Mouse (Mus musculus) neural tube, embryonic 15.5 days (tissue): ENCODE results near the gene Adgrg1. TPM values are rescaled to one million over a fixed set of nuclear protein-coding genes. Genes with fewer than 3 reads are reported as not detected.

Source experiments
- ATAC-seq: fragments of 200-750 bp; cut with Nextera tagmentation; 2 replicates; pipeline ENCODE4 v1.8.0; 2017; ENCODE audit warnings: mild to moderate bottlenecking, moderate TSS enrichment, moderate library complexity; ENCODE audit not compliant: low FRiP score
- H3K27ac ChIP-seq: fragments of 300-500 bp; sonication (generic); replicated peaks from 2 replicates; pipeline ENCODE4 v1.5.1; 2015; ENCODE audit warnings: mild to moderate bottlenecking, inconsistent platforms
- H3K27me3 ChIP-seq: fragments of 300-500 bp; sonication (generic); replicated peaks from 2 replicates; pipeline ENCODE4 v1.6.1; 2015; ENCODE audit warnings: inconsistent platforms
- H3K36me3 ChIP-seq: fragments of 300-500 bp; sonication (generic); 2 replicates; pipeline ENCODE4 v1.6.1; 2015; ENCODE audit warnings: inconsistent platforms
- H3K4me1 ChIP-seq: fragments of 300-500 bp; sonication (generic); 2 replicates; pipeline ENCODE4 v1.6.1; 2015; ENCODE audit warnings: inconsistent platforms
- H3K4me2 ChIP-seq: fragments of 300-500 bp; sonication (generic); 2 replicates; pipeline ENCODE4 v1.6.1; 2015; ENCODE audit warnings: inconsistent platforms, mild to moderate bottlenecking, moderate library complexity
- H3K4me3 ChIP-seq: fragments of 300-500 bp; sonication (generic); replicated peaks from 2 replicates; pipeline ENCODE4 v1.5.1; 2015; ENCODE audit warnings: mild to moderate bottlenecking, inconsistent platforms
- H3K9ac ChIP-seq: fragments of 300-500 bp; sonication (generic); replicated peaks from 2 replicates; pipeline ENCODE4 v1.6.1; 2015; ENCODE audit warnings: mild to moderate bottlenecking, inconsistent platforms
- H3K9me3 ChIP-seq: fragments of 300-500 bp; sonication (generic); replicated peaks from 2 replicates; pipeline ENCODE4 v1.6.1; 2016; ENCODE audit warnings: inconsistent platforms
- WGBS: fragments of 180-500 bp; shearing (Covaris S2); methylation state at CpG from one replicate; pipeline ENCODE4 v1.1.7; 2015; ENCODE audit warnings: mixed read lengths; 5-methylcytosine and 5-hydroxymethylcytosine counted together
- polyA plus RNA-seq: library from polyadenylated mRNA; unstranded; fragments of >200 nt; fragmentation: Nextera tagmentation; extraction: Ambion mirVana; gene quantifications from 2 replicates; pipeline ENCODE4 v1.2.1, GENCODE M21; 2015

Adgrg1 gene
- polyA plus RNA-seq, 1 experiment from 2014 or later = 80.9 TPM

DNA sequence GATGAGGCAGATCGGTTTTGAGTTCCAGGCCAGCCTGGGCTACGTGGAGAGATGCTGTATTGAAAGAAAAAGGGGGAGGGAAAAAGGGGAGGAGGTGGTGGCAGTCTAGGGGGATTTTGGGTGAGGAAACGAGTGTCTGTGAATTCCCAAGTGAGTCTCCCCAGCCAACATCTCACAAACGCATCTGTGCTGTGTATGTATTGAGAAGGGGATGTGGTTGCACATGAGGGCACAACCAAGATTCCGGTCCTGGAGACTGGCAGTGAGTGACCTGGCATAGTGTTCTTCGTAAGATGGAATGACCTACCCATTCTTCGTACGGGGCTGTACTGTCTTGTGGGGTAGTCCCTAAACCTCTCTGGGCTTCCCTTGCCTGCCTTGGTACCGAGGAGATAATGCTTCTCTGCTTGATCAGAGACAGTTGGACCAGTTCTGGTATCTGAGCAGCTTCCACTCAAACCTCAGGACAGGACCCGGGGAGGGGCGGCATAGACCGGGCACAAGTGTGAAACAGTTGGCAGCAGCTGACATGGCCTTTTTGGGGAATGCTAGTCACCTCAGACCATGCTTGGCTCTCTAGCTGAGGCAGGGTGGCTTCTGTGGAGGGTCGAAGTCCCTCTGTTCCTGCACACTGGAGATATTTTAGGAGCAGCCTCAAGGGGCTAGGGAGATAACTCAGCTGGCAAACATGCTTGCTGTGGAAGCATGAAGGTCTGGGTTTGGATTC, 4.2 kb downstream of the Adgrg1 start:
- H3K27ac ChIP-seq = no peak overlapping the region
- H3K9me3 ChIP-seq = no peaks in the 10 kb centered on the region
- ATAC-seq = no peak
- H3K4me1 ChIP-seq = peaks cover 52% of the 10 kb centered on the region
- H3K9ac ChIP-seq = no peak overlapping the region
- WGBS = 61% methylated on average over 13 of the region's 13 CpGs
- H3K4me3 ChIP-seq = no peak overlapping the region
- H3K27me3 ChIP-seq = no peaks in the 10 kb centered on the region
- H3K36me3 ChIP-seq = no peaks in the 10 kb centered on the region
- H3K4me2 ChIP-seq = peak overlapping the region; percentile 47; the same call in 1 of the 2 replicates

DNA sequence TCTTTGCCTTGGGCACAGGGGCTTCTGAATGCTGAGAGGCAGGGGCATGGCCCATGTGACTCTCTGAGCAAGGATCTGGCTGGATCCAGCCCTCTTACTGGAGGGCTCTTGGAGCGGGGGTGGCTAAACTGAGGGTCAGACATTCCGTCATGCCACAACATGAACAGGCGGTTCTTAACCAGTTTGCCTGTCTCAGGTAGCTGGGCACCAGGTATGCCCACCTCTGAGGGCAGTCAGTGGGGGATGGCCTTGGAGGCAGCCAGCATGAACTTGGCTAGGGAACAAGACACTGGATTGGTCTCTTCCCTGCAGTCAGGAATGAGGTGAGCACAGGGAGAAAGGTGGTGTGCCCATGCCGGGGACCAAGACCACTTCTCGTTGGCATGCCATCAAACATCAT, 5.6 kb downstream of the Adgrg1 start:
- no peaks in the 10 kb centered on the region for H3K27me3 ChIP-seq
- H3K4me3 ChIP-seq = no peak overlapping the region
- H3K4me1 ChIP-seq = peaks cover 62% of the 10 kb centered on the region
- WGBS = 98% methylated on average over 5 of the region's 5 CpGs
- ATAC-seq = no peak
- H3K9ac ChIP-seq = no peak overlapping the region
- no peak overlapping the region for H3K27ac ChIP-seq
- no peak overlapping the region for H3K4me2 ChIP-seq
- no peaks in the 10 kb centered on the region for H3K9me3 ChIP-seq
- H3K36me3 ChIP-seq = no peaks in the 10 kb centered on the region

DNA sequence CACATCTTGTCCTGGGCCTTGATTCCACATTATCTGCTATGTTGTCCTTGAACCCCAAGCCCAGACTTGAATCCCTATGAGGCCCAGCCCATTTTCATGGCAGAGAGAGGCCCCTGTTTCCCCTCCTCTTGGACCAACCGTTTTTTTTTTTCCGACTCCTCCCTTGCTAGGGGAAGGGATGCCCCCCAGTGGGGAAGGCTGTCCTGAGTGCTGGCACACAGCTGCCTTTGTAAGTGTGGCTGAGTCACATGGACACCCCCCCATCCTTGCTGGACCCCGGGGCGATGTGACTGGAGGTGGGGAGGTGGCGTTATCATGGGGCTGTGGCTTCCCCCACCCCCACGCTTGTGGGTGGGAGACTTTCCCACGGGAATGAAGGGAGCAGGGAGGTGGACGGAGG, 6.4 kb downstream of the Adgrg1 start:
- H3K27ac ChIP-seq = no peak overlapping the region
- WGBS = 55% methylated on average over 8 of the region's 8 CpGs
- no peak for ATAC-seq

DNA sequence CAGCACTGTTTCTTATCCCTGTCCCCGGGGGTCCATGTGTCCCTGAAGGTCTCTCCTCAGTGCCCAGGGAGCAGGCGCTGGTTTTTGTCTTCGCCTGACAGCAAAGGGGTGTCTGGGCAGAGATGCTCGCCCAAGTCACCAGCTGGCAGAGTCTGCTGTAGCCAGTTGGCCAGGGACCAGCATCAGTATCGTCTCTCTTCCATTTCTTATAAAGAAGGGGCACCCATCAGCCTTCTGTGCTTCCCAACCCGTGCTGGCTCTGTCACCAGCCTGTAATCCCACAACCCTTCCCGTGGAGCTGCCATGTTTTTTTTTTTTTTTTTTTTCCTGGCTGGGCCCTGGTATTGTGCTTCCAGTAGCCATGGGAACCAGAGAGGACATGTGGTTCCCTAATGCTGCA, 7.3 kb downstream of the Adgrg1 start:
- Histone ChIP-seq H3K36me3 (no peaks in the 10 kb centered on the region), H3K4me1 (peaks cover 69% of the 10 kb centered on the region), H3K27me3 (no peaks in the 10 kb centered on the region), H3K9me3 (no peaks in the 10 kb centered on the region), H3K9ac (no peak overlapping the region), H3K27ac (peak overlapping the region; percentile 47), H3K4me3 (no peak overlapping the region), H3K4me2 (no peak overlapping the region)
- WGBS = 29% methylated on average over 7 of the region's 7 CpGs
- no peak for ATAC-seq

More for the DNA sequence above, 6.4 kb downstream of the Adgrg1 start:
- peaks cover 65% of the 10 kb centered on the region for H3K4me1 ChIP-seq
- H3K4me3 ChIP-seq = no peak overlapping the region
- H3K4me2 ChIP-seq = no peak overlapping the region
- no peaks in the 10 kb centered on the region for H3K27me3 ChIP-seq
- no peaks in the 10 kb centered on the region for H3K9me3 ChIP-seq
- H3K36me3 ChIP-seq = no peaks in the 10 kb centered on the region
- no peak overlapping the region for H3K9ac ChIP-seq

DNA sequence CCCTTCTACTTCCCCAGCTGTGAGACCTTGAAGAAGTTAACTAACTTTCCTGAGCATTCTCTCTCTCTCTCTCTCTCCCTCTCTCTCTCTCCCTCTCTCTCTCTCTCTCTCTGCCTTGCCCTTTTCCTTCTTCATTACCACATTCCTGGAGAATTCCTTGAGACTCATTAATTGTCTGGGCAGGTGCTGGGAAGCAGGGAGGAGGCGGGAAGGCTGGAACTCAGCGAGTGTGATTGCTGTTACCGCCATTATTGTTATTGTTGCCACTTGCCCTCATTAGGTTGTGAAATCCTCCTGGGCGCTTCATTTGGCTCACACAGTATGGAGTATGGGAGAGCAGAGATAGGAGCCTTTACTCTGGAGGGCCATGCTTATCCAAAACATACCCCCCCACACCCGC, 8.6 kb downstream of the Adgrg1 start:
- no peaks in the 10 kb centered on the region for H3K36me3 ChIP-seq
- no peaks in the 10 kb centered on the region for H3K9me3 ChIP-seq
- WGBS = 12% methylated on average over 5 of the region's 5 CpGs
- H3K27me3 ChIP-seq = no peaks in the 10 kb centered on the region
- H3K27ac ChIP-seq = peak overlapping the region; percentile 69; the same call in 1 of the 2 replicates
- peak overlapping the region; percentile 40 for H3K4me2 ChIP-seq
- no peak for ATAC-seq
- H3K4me1 ChIP-seq = peaks cover 64% of the 10 kb centered on the region
- no peak overlapping the region for H3K4me3 ChIP-seq
- no peak overlapping the region for H3K9ac ChIP-seq

DNA sequence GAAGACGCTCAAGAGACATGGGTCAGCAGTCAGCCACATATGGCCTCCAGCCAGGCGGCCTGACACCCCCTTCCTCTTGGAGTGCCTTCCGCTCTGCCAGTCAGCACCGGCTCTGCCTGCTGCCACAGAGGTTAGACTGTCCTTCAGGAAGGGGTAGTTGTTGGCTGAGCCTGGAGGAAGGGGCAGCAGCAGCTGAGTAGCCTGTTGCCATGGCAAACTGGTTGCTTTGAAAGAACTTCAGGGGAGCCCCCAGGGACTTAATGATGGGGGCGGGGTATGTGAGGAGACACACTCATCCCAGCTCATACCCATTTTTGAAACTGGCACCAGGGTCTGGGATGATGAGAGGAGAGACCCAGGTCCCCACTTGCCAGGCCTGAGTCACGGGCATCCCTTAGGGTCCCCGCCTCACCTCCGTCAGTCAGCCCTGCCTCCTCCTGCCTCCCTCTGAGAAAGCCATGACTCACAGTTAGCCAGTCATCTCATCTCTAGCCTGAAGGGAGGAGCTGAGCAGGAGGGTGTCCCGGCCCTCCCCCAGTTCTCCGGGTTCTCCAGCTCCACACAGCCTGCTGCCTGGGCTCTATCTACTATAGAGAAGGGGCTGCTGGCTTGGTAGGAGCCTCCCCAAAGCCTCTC, 9.4 kb downstream of the Adgrg1 start:
- ATAC-seq = peak; percentile 79
- peak overlapping the region; percentile 69 for H3K27ac ChIP-seq
- no peak overlapping the region for H3K4me3 ChIP-seq
- H3K27me3 ChIP-seq = no peaks in the 10 kb centered on the region
- no peaks in the 10 kb centered on the region for H3K36me3 ChIP-seq
- peak overlapping the region; percentile 38; the same call in 1 of the 2 replicates for H3K9ac ChIP-seq
- H3K9me3 ChIP-seq = no peaks in the 10 kb centered on the region
- peaks cover 56% of the 10 kb centered on the region for H3K4me1 ChIP-seq
- peak overlapping the region; percentile 40 for H3K4me2 ChIP-seq
- 12% methylated on average over 10 of the region's 10 CpGs for WGBS

DNA sequence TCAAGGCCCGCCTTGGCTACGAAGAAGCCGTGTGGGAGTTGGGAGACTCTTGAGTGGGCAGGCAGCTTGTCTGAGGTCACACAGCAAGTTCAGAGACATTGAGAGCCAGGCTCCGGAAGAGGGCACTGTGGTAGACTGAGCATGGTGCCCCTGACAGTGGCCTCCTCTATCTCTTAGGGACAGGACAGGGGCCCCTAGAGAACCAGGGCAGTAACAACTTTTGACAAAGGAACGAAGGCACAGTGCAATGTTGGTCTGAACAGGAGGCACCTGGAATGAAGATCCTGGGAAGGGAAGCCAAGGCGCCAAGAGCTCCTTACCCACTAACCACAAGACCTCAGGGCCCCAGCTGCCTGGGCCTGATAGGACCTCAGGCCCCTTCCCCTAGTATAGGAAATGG, 10.5 kb downstream of the Adgrg1 start:
- H3K36me3 ChIP-seq = no peaks in the 10 kb centered on the region
- no peak for ATAC-seq
- no peak overlapping the region for H3K4me3 ChIP-seq
- no peaks in the 10 kb centered on the region for H3K27me3 ChIP-seq
- H3K27ac ChIP-seq = no peak overlapping the region
- no peaks in the 10 kb centered on the region for H3K9me3 ChIP-seq
- peaks cover 56% of the 10 kb centered on the region for H3K4me1 ChIP-seq
- H3K4me2 ChIP-seq = peak overlapping the region; percentile 40
- no peak overlapping the region for H3K9ac ChIP-seq
- WGBS = 87% methylated on average over 6 of the region's 6 CpGs

DNA sequence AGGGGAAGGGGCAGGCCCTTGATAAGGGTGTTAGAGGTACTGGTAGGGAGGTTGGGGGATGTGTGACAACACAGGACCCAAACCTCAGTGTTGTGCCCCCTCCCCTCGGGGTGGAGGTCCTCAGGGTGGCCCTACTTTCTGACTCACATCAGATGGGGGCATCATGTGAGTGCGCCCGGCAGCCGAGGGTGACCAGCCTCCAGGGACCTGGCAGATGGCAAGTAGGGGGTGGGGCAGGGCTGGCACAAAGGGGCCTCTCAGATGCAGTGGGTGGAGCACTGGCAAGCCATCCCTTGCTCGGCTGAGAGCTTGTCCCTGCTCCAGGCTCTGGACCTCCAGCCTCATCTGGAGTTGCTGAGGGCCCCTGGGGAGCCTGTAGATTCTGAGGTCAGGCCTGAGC, 12.1 kb downstream of the Adgrg1 start:
- H3K36me3 ChIP-seq = no peaks in the 10 kb centered on the region
- H3K27ac ChIP-seq = 0 out of 2 replicates have a peak overlapping the region, but pooled peaks have one; percentile 37
- ATAC-seq = no peak
- peaks cover 60% of the 10 kb centered on the region for H3K4me1 ChIP-seq
- H3K4me3 ChIP-seq = no peak overlapping the region
- H3K4me2 ChIP-seq = peak overlapping the region; percentile 26
- no peaks in the 10 kb centered on the region for H3K9me3 ChIP-seq
- H3K27me3 ChIP-seq = no peaks in the 10 kb centered on the region
- H3K9ac ChIP-seq = no peak overlapping the region
- 23% methylated on average over 5 of the region's 5 CpGs for WGBS

DNA sequence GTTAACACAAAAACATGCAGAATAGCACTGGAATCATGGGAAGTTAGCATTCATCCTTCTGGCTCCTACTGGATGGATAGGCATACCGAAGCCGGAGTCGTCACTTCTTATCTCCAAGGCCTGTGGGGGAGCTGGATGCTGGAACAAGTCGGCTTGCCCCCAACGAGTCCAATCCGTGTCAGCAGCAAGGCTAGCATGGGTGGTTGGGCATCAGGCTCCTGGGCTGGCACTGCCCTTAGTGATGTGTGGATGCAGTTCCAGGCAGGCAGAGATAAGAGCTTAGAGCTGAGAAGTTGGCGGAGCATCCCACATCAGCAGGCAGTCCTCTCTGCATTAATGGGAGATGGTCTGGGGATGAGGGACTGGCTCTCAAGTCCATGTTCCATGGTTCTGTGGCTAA, 13.0 kb downstream of the Adgrg1 start:
- peaks cover 60% of the 10 kb centered on the region for H3K4me1 ChIP-seq
- H3K4me3 ChIP-seq = no peak overlapping the region
- H3K27me3 ChIP-seq = no peaks in the 10 kb centered on the region
- H3K4me2 ChIP-seq = no peak overlapping the region; the same call in 1 of the 2 replicates
- H3K27ac ChIP-seq = no peak overlapping the region
- 84% methylated on average over 7 of the region's 7 CpGs for WGBS
- no peak overlapping the region for H3K9ac ChIP-seq
- no peaks in the 10 kb centered on the region for H3K36me3 ChIP-seq
- no peaks in the 10 kb centered on the region for H3K9me3 ChIP-seq
- no peak for ATAC-seq

DNA sequence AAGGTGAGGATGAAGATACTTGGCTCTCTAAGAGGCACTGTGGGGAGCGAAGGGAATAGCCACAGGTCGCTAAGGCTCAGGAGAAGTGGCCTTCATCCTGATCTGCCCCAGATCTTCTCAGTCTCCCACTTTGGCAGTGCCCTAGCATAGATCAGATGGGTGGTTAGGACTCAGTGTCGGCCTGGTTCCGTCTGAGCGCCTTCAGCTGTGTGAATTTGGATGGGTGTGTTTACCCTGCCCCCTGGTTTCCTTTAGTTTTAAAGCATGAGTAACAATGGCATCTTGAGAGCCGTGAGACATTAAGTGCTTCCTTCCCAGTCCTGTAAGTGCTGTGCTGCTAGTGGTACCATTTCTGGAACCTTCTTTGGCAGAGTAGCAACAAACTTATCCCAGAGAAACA, 14.1 kb downstream of the Adgrg1 start:
- 80% methylated on average over 6 of the region's 6 CpGs for WGBS
- Histone ChIP-seq H3K4me3 (no peak overlapping the region), H3K36me3 (no peaks in the 10 kb centered on the region), H3K27ac (no peak overlapping the region), H3K9me3 (no peaks in the 10 kb centered on the region), H3K4me1 (peaks cover 60% of the 10 kb centered on the region), H3K9ac (no peak overlapping the region), H3K4me2 (no peak overlapping the region), H3K27me3 (no peaks in the 10 kb centered on the region)
- ATAC-seq = no peak

DNA sequence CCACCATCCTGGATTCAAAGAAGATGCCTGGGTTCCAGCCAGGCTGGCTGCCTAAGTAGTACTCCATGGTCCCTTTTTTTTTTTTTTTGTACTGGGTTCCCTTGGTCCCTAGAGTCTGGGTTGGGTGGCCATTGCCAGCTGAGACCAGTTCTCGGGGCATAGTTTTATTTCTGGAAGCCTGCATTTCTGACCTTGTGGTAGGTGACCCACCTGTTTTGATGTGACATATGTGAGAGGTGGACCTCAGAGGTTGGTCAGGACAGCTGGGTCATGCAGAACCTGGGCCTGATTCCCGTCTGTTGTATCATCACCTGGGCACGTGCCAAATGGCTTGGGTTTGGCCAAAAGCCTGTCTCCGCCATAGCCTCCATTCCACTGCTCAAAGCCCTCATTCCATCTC, 15.2 kb downstream of the Adgrg1 start:
- no peak overlapping the region for H3K9ac ChIP-seq
- H3K4me2 ChIP-seq = no peak overlapping the region
- WGBS = 85% methylated on average over 4 of the region's 4 CpGs
- ATAC-seq = no peak
- H3K27ac ChIP-seq = no peak overlapping the region
- no peaks in the 10 kb centered on the region for H3K36me3 ChIP-seq
- H3K4me1 ChIP-seq = peaks cover 60% of the 10 kb centered on the region
- no peak overlapping the region for H3K4me3 ChIP-seq
- H3K27me3 ChIP-seq = no peaks in the 10 kb centered on the region
- H3K9me3 ChIP-seq = no peaks in the 10 kb centered on the region
